Mouse (Mus musculus) MEL (cell line): ENCODE data around the gene Ms4a6d. TPM values are rescaled to one million over a fixed set of nuclear protein-coding genes. Genes with fewer than 3 reads are reported as not detected.
A peak's percentile ranks its signal among the peaks of the same experiment; 100 is the strongest.

Experiments used
- DNase-seq: peaks from one replicate; pipeline ENCODE4 v3.0.0; 2011; ENCODE audit warnings: low read depth, low spot score
- H3K27ac ChIP-seq: 2 replicates; pipeline ENCODE4 v1.5.1; 2012; ENCODE audit warnings: low read depth, mild to moderate bottlenecking, control low read depth, low read length, moderate library complexity; ENCODE audit not compliant: control insufficient read depth
- H3K27me3 ChIP-seq, 2 experiments: fragments of 150-350 bp in 1 of 2; sonication (generic) in 1 of 2; 2 replicates each; pipeline ENCODE4 v1.6.1; 2012; ENCODE audit warnings: low read length in 2 of 2, mild to moderate bottlenecking in 2 of 2, improper control_type of control experiment in 1 of 2, moderate library complexity in 1 of 2; ENCODE audit not compliant: insufficient read depth in 2 of 2, control insufficient read depth in 1 of 2
- H3K36me3 ChIP-seq, 2 experiments: 2 replicates each; pipeline ENCODE4 v1.6.1; 2012 to 2014; ENCODE audit warnings: low read length in 2 of 2, improper control_type of control experiment in 1 of 2, inconsistent platforms in 1 of 2, mild to moderate bottlenecking in 1 of 2; ENCODE audit not compliant: insufficient read depth in 2 of 2, control insufficient read depth in 1 of 2
- H3K4me1 ChIP-seq, 2 experiments: fragments of 150-350 bp in 1 of 2; sonication (generic) in 1 of 2; 2 replicates each; pipeline ENCODE4 v1.6.1; 2012; ENCODE audit warnings: low read length in 2 of 2, improper control_type of control experiment in 1 of 2, mild to moderate bottlenecking in 1 of 2; ENCODE audit not compliant: insufficient read depth in 2 of 2, control insufficient read depth in 1 of 2
- H3K4me3 ChIP-seq, 2 experiments: fragments of 150-350 bp in 1 of 2; sonication (generic) in 1 of 2; 2 replicates each; pipeline ENCODE4 v1.5.1; 2012; ENCODE audit warnings: low read depth in 2 of 2, low read length in 2 of 2, mild to moderate bottlenecking in 2 of 2, moderate library complexity in 2 of 2, control low read depth in 1 of 2, improper control_type of control experiment in 1 of 2; ENCODE audit not compliant: control insufficient read depth in 1 of 2, insufficient read depth in 1 of 2
- H3K79me2 ChIP-seq: 2 replicates; pipeline ENCODE4 v1.6.1; 2012; ENCODE audit warnings: mild to moderate bottlenecking, low read length, moderate library complexity; ENCODE audit not compliant: control insufficient read depth, poor library complexity, insufficient read depth
- H3K9ac ChIP-seq: 2 replicates; pipeline ENCODE4 v1.6.1; 2012; ENCODE audit warnings: low read depth, mild to moderate bottlenecking, control low read depth, low read length, moderate library complexity; ENCODE audit not compliant: control insufficient read depth, poor library complexity, severe bottlenecking
- H3K9me3 ChIP-seq: fragments of 150-350 bp; sonication (generic); replicated peaks from 2 replicates; pipeline ENCODE4 v1.6.1; 2012; ENCODE audit warnings: mild to moderate bottlenecking, low read length, improper control_type of control experiment, moderate library complexity; ENCODE audit not compliant: insufficient read depth
- BHLHE40 ChIP-seq: IDR thresholded peaks from 2 replicates; pipeline ENCODE4 v1.6.1; 2012; ENCODE audit warnings: low read depth, mild to moderate bottlenecking, inconsistent platforms, low read length, improper control_type of control experiment, borderline replicate concordance
- CHD1 ChIP-seq: IDR thresholded peaks from 2 replicates; pipeline ENCODE4 v1.6.1; 2012; ENCODE audit warnings: low read depth, mild to moderate bottlenecking, inconsistent platforms, low read length, improper control_type of control experiment
- CTCF ChIP-seq, 3 experiments: IDR thresholded peaks in 2 of 3; conservative IDR thresholded peaks in 1 of 3; 2 replicates each; pipeline ENCODE4 v1.5.1; 2011 to 2012; ENCODE audit warnings: low read length in 3 of 3, low read depth in 2 of 3, mild to moderate bottlenecking in 2 of 3, improper control_type of control experiment in 1 of 3, inconsistent platforms in 1 of 3, mixed read lengths in 1 of 3, moderate library complexity in 1 of 3; ENCODE audit not compliant: control insufficient read depth in 1 of 3, insufficient read depth in 1 of 3, poor library complexity in 1 of 3, severe bottlenecking in 1 of 3
- ELF1 ChIP-seq: IDR thresholded peaks from 2 replicates; pipeline ENCODE4 v1.6.1; 2014; ENCODE audit warnings: low read depth, mild to moderate bottlenecking, inconsistent platforms, low read length, improper control_type of control experiment, moderate library complexity
- EP300 ChIP-seq, 2 experiments: IDR thresholded peaks; 2 replicates each; pipeline ENCODE4 v1.6.1; 2011; ENCODE audit warnings: improper control_type of control experiment in 2 of 2, low read length in 2 of 2, low read depth in 1 of 2, mild to moderate bottlenecking in 1 of 2
- ETS1 ChIP-seq: IDR thresholded peaks from 2 replicates; pipeline ENCODE4 v1.6.1; 2012; ENCODE audit warnings: low read depth, mild to moderate bottlenecking, inconsistent platforms, low read length, improper control_type of control experiment, moderate library complexity
- GABPA ChIP-seq: IDR thresholded peaks from 2 replicates; pipeline ENCODE4 v1.6.1; 2012; ENCODE audit warnings: low read depth, mild to moderate bottlenecking, inconsistent platforms, low read length, improper control_type of control experiment, moderate library complexity
- GATA1 ChIP-seq: IDR thresholded peaks from 2 replicates; pipeline ENCODE4 v1.6.1; 2011; ENCODE audit warnings: low read depth, low read length, improper control_type of control experiment
- HCFC1 ChIP-seq: IDR thresholded peaks from 2 replicates; pipeline ENCODE4 v1.6.1; 2012; ENCODE audit warnings: low read depth, mild to moderate bottlenecking, inconsistent platforms, low read length, improper control_type of control experiment, moderate library complexity
- JUND ChIP-seq: IDR thresholded peaks from 2 replicates; pipeline ENCODE4 v1.6.1; 2011; ENCODE audit warnings: low read depth, mild to moderate bottlenecking, improper control_type of control experiment, low read length
- KAT2A ChIP-seq: conservative IDR thresholded peaks from 2 replicates; pipeline ENCODE4 v1.6.1; 2012; ENCODE audit warnings: low read depth, low read length, improper control_type of control experiment, inconsistent platforms
- MAX ChIP-seq: IDR thresholded peaks from 2 replicates; pipeline ENCODE4 v1.6.1; 2011; ENCODE audit warnings: low read length, improper control_type of control experiment
- MEF2A ChIP-seq: IDR thresholded peaks from 2 replicates; pipeline ENCODE4 v1.6.1; 2014; ENCODE audit warnings: low read depth, mild to moderate bottlenecking, inconsistent platforms, low read length, improper control_type of control experiment; ENCODE audit not compliant: poor library complexity, insufficient replicate concordance, severe bottlenecking; ENCODE audit errors: extremely low read depth
- MYC ChIP-seq: IDR thresholded peaks from 2 replicates; pipeline ENCODE4 v1.6.1; 2011; ENCODE audit warnings: low read depth, mild to moderate bottlenecking, low read length, improper control_type of control experiment, moderate library complexity
- NELFE ChIP-seq: IDR thresholded peaks from 2 replicates; pipeline ENCODE4 v1.6.1; 2011; ENCODE audit warnings: low read depth, low read length, improper control_type of control experiment
- NRF1 ChIP-seq: IDR thresholded peaks from 2 replicates; pipeline ENCODE4 v1.6.1; 2014; ENCODE audit warnings: low read depth, mild to moderate bottlenecking, inconsistent platforms, low read length, improper control_type of control experiment, moderate library complexity; ENCODE audit not compliant: poor library complexity, insufficient read depth, severe bottlenecking
- POLR2A ChIP-seq, 2 experiments: IDR thresholded peaks; 2 replicates each; pipeline ENCODE4 v1.6.1; 2011 to 2012; ENCODE audit warnings: low read length in 2 of 2, mild to moderate bottlenecking in 2 of 2, control low read depth in 1 of 2, improper control_type of control experiment in 1 of 2, low read depth in 1 of 2, moderate library complexity in 1 of 2; ENCODE audit not compliant: control insufficient read depth in 1 of 2, insufficient read depth in 1 of 2, poor library complexity in 1 of 2
- POLR2AphosphoS2 ChIP-seq: IDR thresholded peaks from 2 replicates; pipeline ENCODE4 v1.6.1; 2011; ENCODE audit warnings: low read length, improper control_type of control experiment
- RAD21 ChIP-seq: IDR thresholded peaks from 2 replicates; pipeline ENCODE4 v1.6.1; 2011; ENCODE audit warnings: mild to moderate bottlenecking, low read depth, low read length, improper control_type of control experiment
- SIN3A ChIP-seq: IDR thresholded peaks from 2 replicates; pipeline ENCODE4 v1.6.1; 2012; ENCODE audit warnings: low read length, improper control_type of control experiment, inconsistent platforms
- TAL1 ChIP-seq: IDR thresholded peaks from 2 replicates; pipeline ENCODE4 v1.6.1; 2012; ENCODE audit warnings: mild to moderate bottlenecking, inconsistent platforms, low read length, moderate library complexity, mixed read lengths
- TBP ChIP-seq: IDR thresholded peaks from 2 replicates; pipeline ENCODE4 v1.8.0; 2011; ENCODE audit warnings: low read depth, low read length, improper control_type of control experiment
- TCF12 ChIP-seq: IDR thresholded peaks from 2 replicates; pipeline ENCODE4 v1.6.1; 2014; ENCODE audit warnings: low read depth, mild to moderate bottlenecking, inconsistent platforms, low read length, improper control_type of control experiment, moderate library complexity
- USF1 ChIP-seq: IDR thresholded peaks from 2 replicates; pipeline ENCODE4 v1.6.1; 2014; ENCODE audit warnings: low read depth, mild to moderate bottlenecking, inconsistent platforms, low read length, improper control_type of control experiment, moderate library complexity
- USF2 ChIP-seq, 2 experiments: IDR thresholded peaks; 2 replicates each; pipeline ENCODE4 v1.6.1; 2011 to 2012; ENCODE audit warnings: improper control_type of control experiment in 2 of 2, low read length in 2 of 2, borderline replicate concordance in 1 of 2, inconsistent platforms in 1 of 2, low read depth in 1 of 2, mild to moderate bottlenecking in 1 of 2; ENCODE audit not compliant: insufficient read depth in 1 of 2
- ZC3H11A ChIP-seq: IDR thresholded peaks from 2 replicates; pipeline ENCODE4 v1.6.1; 2012; ENCODE audit warnings: low read depth, mild to moderate bottlenecking, inconsistent platforms, low read length, improper control_type of control experiment
- ZKSCAN1 ChIP-seq: IDR thresholded peaks from 2 replicates; pipeline ENCODE4 v1.6.1; 2012; ENCODE audit warnings: low read depth, mild to moderate bottlenecking, inconsistent platforms, low read length, improper control_type of control experiment, moderate library complexity
- ZNF384 ChIP-seq: IDR thresholded peaks from 2 replicates; pipeline ENCODE4 v1.6.1; 2012; ENCODE audit warnings: low read depth, mild to moderate bottlenecking, inconsistent platforms, low read length, improper control_type of control experiment
- polyA plus RNA-seq, 2 experiments: library from polyadenylated mRNA; stranded (reverse) in 1 of 2; unstranded in 1 of 2; fragments of >175 nt in 1 of 2; fragments of >200 nt in 1 of 2; gene quantifications; 2 replicates each; pipeline versions ENCODE4 v1.2.1 to v1.2.4; 2012; ENCODE audit warnings: low replicate concordance in 2 of 2, low read depth in 1 of 2; ENCODE audit not compliant: insufficient read length in 2 of 2, insufficient read depth in 1 of 2, missing spikeins in 1 of 2
- total RNA-seq: library from RNA; depleted of rRNA; stranded (reverse); fragments of 300-350 nt; gene quantifications from 2 replicates; pipeline ENCODE4 v1.2.3, GENCODE M21; 2012

Gene Ms4a6d
- total and polyA plus RNA-seq, 3 experiments = not detected

- Histone ChIP-seq H3K9ac (peak overlapping the region; percentile 10; the same call in 1 of the 2 replicates), H3K4me1 (peaks cover 33 to 36% of the 10 kb centered on the region in 2 experiments), H3K9me3 (no peaks in the 10 kb centered on the region), H3K27ac (peak overlapping the region; percentile 98), H3K79me2 (no peaks in the 10 kb centered on the region), H3K4me3 (peak overlapping the region in 1 of 2 experiments; percentile 45; a peak in 1 of 4 replicates), H3K27me3 (no peaks in the 10 kb centered on the region), H3K36me3 (peaks cover 0 to 48% of the 10 kb centered on the region in 2 experiments; a peak in 2 of 4 replicates)
- DNase-seq = peak; percentile 35
- TF ChIP-seq EP300 (IDR thresholded peaks at IDR 0.05; ENCODE audit: low read depth in 1 of 2, low read length in 2 of 2) (peak; percentile 7 to 65; a peak in 2 of 4 replicates), MEF2A (no peak), ETS1 (0 out of 2 replicates have a peak, but pooled peaks have one; percentile 27), GABPA (no peak), CHD1 (no peak), ZC3H11A (no peak), TCF12 (0 out of 2 replicates have a peak, but pooled peaks have one; percentile 16), POLR2AphosphoS2 (no peak), ZNF384 (peak; percentile 62)
Measured at GRCm38 (mm10) chr19:11614805-11615204, 10.2 kb upstream of the Ms4a6d start.

- Histone ChIP-seq H3K4me1 (peaks cover 32 to 36% of the 10 kb centered on the region in 2 experiments), H3K27me3 (no peaks in the 10 kb centered on the region), H3K79me2 (no peaks in the 10 kb centered on the region), H3K4me3 (peak overlapping the region; percentile 34 to 45), H3K36me3 (peaks cover 0 to 48% of the 10 kb centered on the region in 2 experiments; a peak in 2 of 4 replicates), H3K9me3 (no peaks in the 10 kb centered on the region), H3K9ac (peak overlapping the region; percentile 66), H3K27ac (peak overlapping the region; percentile 98)
- DNase-seq = peak; percentile 76
- TF ChIP-seq CTCF (IDR thresholded peaks at IDR 0.05 in 2 of 3, conservative IDR thresholded peaks at IDR 0.05 in 1 of 3; ENCODE audit: control insufficient read depth in 1 of 3, insufficient read depth in 1 of 3, low read depth in 2 of 3, low read length in 3 of 3, poor library complexity in 1 of 3, severe bottlenecking in 1 of 3) = no peak
- TF ChIP-seq ELF1 = no peak
- peak; percentile 37; the same call in 1 of the 2 replicates for TF ChIP-seq TBP
- TF ChIP-seq MEF2A = no peak
- peak; percentile 47; the same call in 1 of the 2 replicates for TF ChIP-seq SIN3A
- no peak for TF ChIP-seq ZKSCAN1
- TF ChIP-seq BHLHE40 = 0 out of 2 replicates have a peak, but pooled peaks have one; percentile 17
- no peak for TF ChIP-seq POLR2A (IDR thresholded peaks at IDR 0.05; ENCODE audit: control insufficient read depth in 1 of 2, insufficient read depth in 1 of 2, low read depth in 1 of 2, low read length in 2 of 2, poor library complexity in 1 of 2)
- no peak for TF ChIP-seq NRF1
- TF ChIP-seq JUND = no peak
- peak; percentile 82 for TF ChIP-seq ETS1
- TF ChIP-seq USF2 (IDR thresholded peaks at IDR 0.05; ENCODE audit: borderline replicate concordance in 1 of 2, insufficient read depth in 1 of 2, low read depth in 1 of 2, low read length in 2 of 2) = no peak
- TF ChIP-seq GATA1 = peak; percentile 55
- no peak for TF ChIP-seq POLR2AphosphoS2
- TF ChIP-seq HCFC1 = 0 out of 2 replicates have a peak, but pooled peaks have one; percentile 5
- TF ChIP-seq KAT2A = no peak
- TF ChIP-seq MAX = 0 out of 2 replicates have a peak, but pooled peaks have one; percentile 4
- no peak for TF ChIP-seq USF1
- no peak for TF ChIP-seq RAD21
- TF ChIP-seq MYC = no peak
- TF ChIP-seq ZC3H11A = no peak
- TF ChIP-seq NELFE = no peak
- TF ChIP-seq GABPA = no peak
- TF ChIP-seq TAL1 = peak; percentile 68
Measured at GRCm38 (mm10) chr19:11613776-11614443, 9.3 kb upstream of the Ms4a6d start.
